Mouse (Mus musculus) C2C12 (cell line): ENCODE measurements around the gene Gm49383. TPM values are rescaled to one million over a fixed set of nuclear protein-coding genes. Genes with fewer than 3 reads are reported as not detected.
A peak's percentile ranks its signal among the peaks of the same experiment; 100 is the strongest.
"Not testable (repeated sequence)": the region's sequence is repeated elsewhere in the genome, so short reads cannot be mapped to it uniquely, and the experiment has no call there.

Experiments used
- H3K27me3 ChIP-seq: one replicate; pipeline ENCODE4 v1.6.1; 2011; ENCODE audit not compliant: control insufficient read depth, insufficient read depth, insufficient read length
- H3K36me3 ChIP-seq: one replicate; pipeline ENCODE4 v1.6.1; 2011; ENCODE audit not compliant: control insufficient read depth, insufficient read depth
- H3K4me3 ChIP-seq: one replicate; pipeline ENCODE4 v1.5.1; 2011; ENCODE audit warnings: mild to moderate bottlenecking, control low read depth; ENCODE audit not compliant: poor library complexity, insufficient read depth, severe bottlenecking
- H3K79me2 ChIP-seq: one replicate; pipeline ENCODE4 v1.6.1; 2011; ENCODE audit not compliant: control insufficient read depth, insufficient read depth
- H3K79me3 ChIP-seq: one replicate; pipeline ENCODE4 v1.6.1; 2011; ENCODE audit warnings: low read depth, control low read depth
- H3ac ChIP-seq: one replicate; pipeline ENCODE3; 2011; ENCODE audit warnings: low read depth; ENCODE audit not compliant: control insufficient read depth, insufficient read length
- CEBPB ChIP-seq: IDR thresholded peaks from one replicate; pipeline ENCODE4 v1.6.1; 2011; ENCODE audit warnings: low read depth, mild to moderate bottlenecking, control low read depth, moderate library complexity
- CTCF ChIP-seq: IDR thresholded peaks from one replicate; pipeline ENCODE4 v1.5.1; 2011; ENCODE audit not compliant: control insufficient read depth, insufficient read depth, insufficient read length
- FOSL1 ChIP-seq: IDR thresholded peaks from one replicate; pipeline ENCODE4 v1.8.0; 2011; ENCODE audit warnings: mild to moderate bottlenecking, low read length; ENCODE audit not compliant: poor library complexity, insufficient read depth, severe bottlenecking
- MAX ChIP-seq: IDR thresholded peaks from one replicate; pipeline ENCODE4 v1.6.1; 2011; ENCODE audit warnings: mild to moderate bottlenecking, control low read depth
- MYOD1 ChIP-seq: IDR thresholded peaks from one replicate; pipeline ENCODE4 v1.6.1; 2011; ENCODE audit warnings: low read depth; ENCODE audit not compliant: control insufficient read depth, insufficient read length
- MYOG ChIP-seq: IDR thresholded peaks from one replicate; pipeline ENCODE4 v1.6.1; 2011; ENCODE audit not compliant: control insufficient read depth, insufficient read length; ENCODE audit errors: extremely low read depth
- USF1 ChIP-seq: IDR thresholded peaks from one replicate; pipeline ENCODE4 v1.6.1; 2011; ENCODE audit warnings: low read depth, mild to moderate bottlenecking, control low read depth, moderate library complexity
- polyA plus RNA-seq: library from polyadenylated mRNA; unstranded; fragments of >200 nt; fragmentation: generic; extraction: Trizol; gene quantifications from one replicate; pipeline ENCODE4 v1.2.1, GENCODE M21; 2012; ENCODE audit warnings: missing spikeins

The Gm49383 gene
- polyA plus RNA-seq, 1 experiment, result 15.4 TPM

DNA sequence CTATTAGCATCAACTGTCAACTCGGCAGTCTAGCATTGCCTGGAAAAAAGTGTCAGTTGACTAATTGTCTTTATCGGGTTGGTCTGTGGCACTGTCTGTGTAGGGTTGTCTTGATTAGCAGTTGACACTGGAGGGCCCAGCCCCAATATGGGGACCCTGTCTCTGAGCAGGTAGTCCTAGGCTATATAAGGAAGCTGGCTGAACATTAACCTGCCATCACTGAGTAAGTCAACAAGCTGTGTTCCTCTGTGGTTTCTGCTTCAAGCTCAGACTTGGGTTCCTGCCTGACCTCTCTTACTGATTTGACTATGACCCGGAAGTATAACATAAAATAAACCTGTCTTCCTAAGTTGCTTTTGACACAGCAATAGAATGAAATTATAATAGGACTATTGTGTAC, 20.9 kb downstream of the Gm49383 start:
- H3K36me3 ChIP-seq, result peaks cover 43% of the 10 kb centered on the region
- no peak overlapping the region for H3ac ChIP-seq
- no peak for TF ChIP-seq MAX
- TF ChIP-seq CTCF, result no peak
- no peak for TF ChIP-seq MYOG
- no peak for TF ChIP-seq USF1
- TF ChIP-seq FOSL1, result no peak
- no peak for TF ChIP-seq CEBPB
- no peak for TF ChIP-seq MYOD1
- no peaks in the 10 kb centered on the region for H3K27me3 ChIP-seq
- H3K79me2 ChIP-seq, result peaks cover 11% of the 10 kb centered on the region
- no peaks in the 10 kb centered on the region for H3K79me3 ChIP-seq
- no peak overlapping the region for H3K4me3 ChIP-seq

DNA sequence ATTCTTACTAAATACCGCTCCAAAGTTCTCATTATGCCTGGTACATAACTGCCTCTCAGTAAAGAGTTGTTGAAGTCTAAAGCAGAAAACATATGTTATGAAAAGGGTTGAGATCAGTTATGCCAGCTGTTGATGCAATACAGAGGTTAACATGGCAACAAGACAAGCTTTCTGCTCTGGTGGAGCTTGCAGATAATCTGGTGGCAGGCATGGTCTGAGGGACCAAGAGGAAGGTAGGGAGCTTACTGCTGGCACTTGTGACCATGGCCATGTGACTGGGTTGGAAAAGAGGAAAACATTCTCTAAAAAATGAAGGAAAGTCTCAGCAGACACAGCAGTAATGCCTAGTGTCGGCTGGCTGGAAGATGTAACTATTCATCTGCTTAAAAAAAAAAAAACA, 25.6 kb downstream of the Gm49383 start:
- Histone ChIP-seq H3K27me3 (no peaks in the 10 kb centered on the region), H3K36me3 (peaks cover 38% of the 10 kb centered on the region), H3K79me2 (peaks cover 34% of the 10 kb centered on the region), H3K4me3 (no peak overlapping the region), H3ac (no peak overlapping the region), H3K79me3 (peaks cover 14% of the 10 kb centered on the region)
- TF ChIP-seq FOSL1 (no peak), MAX (no peak), CEBPB (no peak), MYOD1 (no peak)

DNA sequence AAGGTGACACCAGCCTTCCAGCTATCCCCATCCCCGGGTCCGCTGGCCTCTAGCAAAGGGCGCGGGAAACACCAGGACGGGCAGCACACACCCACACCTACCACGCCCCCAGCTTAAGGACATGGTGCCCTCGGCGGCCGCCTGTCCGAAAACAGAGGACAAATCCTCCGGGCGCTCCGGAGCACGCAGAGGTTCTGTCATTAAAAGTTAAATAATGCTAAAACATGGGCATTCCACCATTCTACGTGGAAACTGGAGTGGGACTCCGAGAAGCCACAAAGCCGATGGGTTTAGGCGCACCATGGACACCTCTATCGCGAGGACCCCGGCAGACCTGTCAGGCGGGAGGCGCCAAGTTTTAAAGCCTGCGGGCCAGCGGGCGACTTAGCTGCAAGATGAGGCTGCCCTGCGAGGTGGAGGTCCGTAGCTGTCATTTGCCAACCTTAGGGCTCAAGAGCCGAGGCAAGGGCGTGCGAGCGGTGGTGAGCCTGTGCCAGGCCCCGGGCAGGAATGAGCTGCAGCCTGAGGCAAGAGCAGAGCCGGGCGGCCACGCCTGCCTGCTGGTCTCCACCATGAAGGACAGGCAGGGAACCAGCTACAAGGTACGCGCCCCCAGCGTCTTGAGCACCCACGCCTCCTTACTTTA, 28.3 kb downstream of the Gm49383 start, which contains the start of gene Lrr1:
Gene Lrr1, plus strand, starts transcription at position 354 of the 646 bp plus-strand sequence.
- H3K79me3 ChIP-seq, result peaks cover 14% of the 10 kb centered on the region
- peaks cover 13% of the 10 kb centered on the region for H3K36me3 ChIP-seq
- peak within 1 kb of the TSS; percentile 89 for H3ac ChIP-seq
- peak within 1 kb of the TSS; percentile 84 for H3K4me3 ChIP-seq
- TF ChIP-seq CTCF (no peak), FOSL1 (no peak), MAX (peak; percentile 100), MYOG (no peak), USF1 (no peak), CEBPB (no peak)
- no peaks in the 10 kb centered on the region for H3K27me3 ChIP-seq
- peaks cover 34% of the 10 kb centered on the region for H3K79me2 ChIP-seq

DNA sequence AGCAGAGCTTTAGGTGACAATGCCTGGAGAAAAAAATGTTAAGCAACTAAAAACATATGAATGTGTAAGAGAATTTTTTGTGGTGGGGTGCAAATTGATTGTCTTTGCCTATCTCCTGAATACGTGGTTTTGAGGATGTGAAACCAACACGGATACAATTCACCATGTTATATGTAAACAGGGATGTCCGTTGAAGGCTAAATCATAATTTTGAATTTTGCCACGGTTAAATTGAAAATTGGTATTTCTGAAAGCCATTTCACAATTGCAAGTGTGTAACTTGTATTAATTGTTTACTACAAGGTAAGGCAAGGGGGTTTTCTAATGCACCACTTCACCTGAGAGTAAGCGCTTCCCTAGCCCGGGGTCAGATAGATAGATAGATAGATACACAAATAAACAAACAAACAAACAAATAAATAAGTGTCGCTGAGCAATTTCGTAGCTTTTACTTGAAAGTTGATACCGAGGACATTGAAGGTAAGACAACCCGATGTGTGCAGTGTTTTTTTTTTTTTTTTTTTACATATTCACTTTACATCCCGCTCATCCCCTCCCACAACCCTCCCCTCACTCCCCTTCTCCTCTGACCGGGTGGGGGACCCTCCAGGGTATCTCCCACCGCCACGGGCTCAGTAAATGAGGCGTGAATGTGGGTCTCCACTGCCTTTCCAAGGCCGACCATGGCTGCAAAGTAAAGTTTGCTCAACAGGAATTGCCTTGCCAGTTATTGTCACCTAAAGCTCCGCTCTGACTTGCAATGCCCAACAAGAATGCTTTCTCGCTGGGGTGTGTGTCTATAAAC, 29.0 kb downstream of the Gm49383 start:
- Histone ChIP-seq H3K36me3 (peaks cover 5% of the 10 kb centered on the region), H3K79me3 (peaks cover 14% of the 10 kb centered on the region), H3K79me2 (peaks cover 34% of the 10 kb centered on the region), H3ac (peak overlapping the region; percentile 74), H3K4me3 (peak overlapping the region; percentile 84), H3K27me3 (no peaks in the 10 kb centered on the region)
- TF ChIP-seq MYOG, result no peak
- TF ChIP-seq CEBPB, result no peak
- TF ChIP-seq USF1, result no peak
- TF ChIP-seq MYOD1, result no peak

DNA sequence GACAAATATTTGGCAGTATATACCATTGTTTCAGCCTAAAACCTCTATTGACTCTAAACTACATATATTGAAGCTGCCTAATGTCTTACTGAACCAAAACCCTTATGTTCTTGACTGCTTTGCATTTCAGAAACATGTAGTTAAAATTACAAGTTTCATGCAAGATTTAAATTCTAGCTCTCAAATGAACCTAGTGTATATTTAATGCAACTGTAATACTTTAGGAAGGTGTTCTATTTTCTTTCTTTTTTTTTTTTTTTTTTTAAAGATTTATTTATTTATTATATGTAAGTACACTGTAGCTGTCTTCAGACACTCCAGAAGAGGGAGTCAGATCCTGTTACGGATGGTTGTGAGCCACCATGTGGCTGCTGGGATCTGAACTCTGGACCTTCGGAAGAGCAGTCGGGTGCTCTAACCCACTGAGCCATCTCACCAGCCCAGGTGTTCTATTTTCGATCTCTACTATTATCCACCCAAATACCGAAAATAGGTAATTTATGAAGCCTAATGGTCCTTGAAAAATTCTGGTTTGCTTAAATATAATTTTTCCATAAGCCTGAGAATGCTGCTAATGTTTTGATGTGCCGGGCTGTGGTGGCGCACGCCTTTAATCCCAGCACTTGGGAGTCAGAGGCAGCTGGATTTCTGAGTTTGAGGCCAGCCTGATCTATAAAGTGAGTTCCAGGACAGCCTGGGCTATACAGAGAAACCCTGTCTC, 29.9 kb downstream of the Gm49383 start:
- peaks cover 14% of the 10 kb centered on the region for H3K79me3 ChIP-seq
- not testable (repeated sequence) for H3ac ChIP-seq, H3K36me3 ChIP-seq, H3K4me3 ChIP-seq, H3K27me3 ChIP-seq
- H3K79me2 ChIP-seq, result peaks cover 33% of the 10 kb centered on the region

DNA sequence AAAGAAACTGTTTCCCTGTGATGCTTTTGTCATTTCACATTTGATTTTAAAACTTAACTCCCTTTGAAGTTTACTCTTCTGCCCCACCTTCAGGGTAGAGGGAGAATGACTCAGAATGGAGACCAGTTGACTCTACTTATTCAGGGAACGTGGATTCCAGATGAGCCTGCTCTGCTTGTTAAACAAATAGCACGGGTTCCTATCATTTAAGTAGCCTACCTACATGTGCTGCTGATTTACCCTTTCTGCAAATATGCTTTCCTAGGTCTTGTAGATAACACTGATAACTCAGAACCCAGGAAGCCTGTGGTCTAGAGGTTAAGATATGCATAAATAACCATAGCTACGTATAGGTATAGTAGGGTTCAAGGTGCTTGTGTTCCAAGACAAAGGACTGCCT, 32.0 kb downstream of the Gm49383 start:
- H3K79me2 ChIP-seq, result peaks cover 12% of the 10 kb centered on the region
- H3K36me3 ChIP-seq, result no peaks in the 10 kb centered on the region
- TF ChIP-seq MYOG (no peak), CEBPB (no peak), USF1 (no peak), FOSL1 (no peak), MAX (no peak), CTCF (no peak)
- H3K4me3 ChIP-seq, result no peak overlapping the region
- no peaks in the 10 kb centered on the region for H3K27me3 ChIP-seq
- H3K79me3 ChIP-seq, result peaks cover 7% of the 10 kb centered on the region
- no peak overlapping the region for H3ac ChIP-seq

DNA sequence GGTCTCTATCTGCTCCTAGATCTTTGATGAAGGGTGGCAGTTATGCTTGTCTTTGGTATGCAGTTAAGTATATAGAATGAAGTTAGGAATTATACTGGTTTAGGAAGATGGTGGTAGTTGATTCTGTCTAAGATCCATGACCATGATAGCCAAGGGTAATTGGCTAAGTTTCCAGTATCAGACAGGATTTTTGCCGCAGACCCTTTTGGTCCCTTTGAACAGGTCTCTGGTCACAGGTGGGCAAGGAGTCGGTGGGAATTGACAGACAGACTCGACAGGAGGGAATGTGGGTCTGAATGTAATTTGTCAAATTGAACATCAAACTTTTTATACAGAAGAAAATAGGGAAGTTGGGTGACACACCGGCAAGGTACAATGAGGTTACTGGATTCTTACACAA, 33.3 kb downstream of the Gm49383 start:
- H3ac ChIP-seq, H3K36me3 ChIP-seq, H3K4me3 ChIP-seq, H3K27me3 ChIP-seq, H3K79me3 ChIP-seq, H3K79me2 ChIP-seq: not testable (repeated sequence)

DNA sequence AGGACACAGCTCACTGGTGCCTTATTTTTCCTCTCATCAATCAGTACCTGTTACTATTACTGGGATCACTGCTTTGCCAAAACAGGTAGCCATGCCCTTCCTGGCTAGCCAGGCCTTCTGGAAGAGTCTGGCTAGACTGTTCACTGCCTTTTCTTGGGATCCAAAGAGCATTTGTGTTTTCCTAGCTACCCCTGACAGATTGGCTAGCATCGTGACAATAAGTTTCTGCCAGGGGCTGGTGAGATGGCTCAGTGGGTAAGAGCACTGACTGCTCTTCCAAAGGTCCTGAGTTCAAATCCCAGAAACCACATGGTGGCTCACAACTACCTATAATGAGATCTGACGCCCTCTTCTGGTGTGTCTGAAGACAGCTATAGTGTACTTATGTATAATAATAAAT, 36.2 kb downstream of the Gm49383 start:
- H3K27me3 ChIP-seq, H3ac ChIP-seq, H3K4me3 ChIP-seq: not testable (repeated sequence)
- H3K79me3 ChIP-seq, result peaks cover 12% of the 10 kb centered on the region
- peaks cover 27% of the 10 kb centered on the region for H3K36me3 ChIP-seq
- peaks cover 22% of the 10 kb centered on the region for H3K79me2 ChIP-seq
